Mouse (Mus musculus) heart, embryonic 13.5 days (tissue): Measurements from ENCODE around the gene Duox2. TPM values are rescaled to one million over a fixed set of nuclear protein-coding genes. Genes with fewer than 3 reads are reported as not detected.

ENCODE experiments used
- ATAC-seq: fragments of 200-750 bp; cut with Nextera tagmentation; 2 replicates; pipeline ENCODE4 v1.8.0; 2017; ENCODE audit warnings: moderate TSS enrichment; ENCODE audit not compliant: insufficient number of reproducible peaks, low FRiP score, low TSS enrichment; ENCODE audit errors: extremely low read depth
- H3K27ac ChIP-seq: fragments of 300-500 bp; sonication (generic); replicated peaks from 2 replicates; pipeline ENCODE4 v1.5.1; 2015; ENCODE audit warnings: moderate library complexity, mild to moderate bottlenecking, inconsistent platforms
- H3K27me3 ChIP-seq: fragments of 300-500 bp; sonication (generic); replicated peaks from 2 replicates; pipeline ENCODE4 v1.6.1; 2015; ENCODE audit warnings: mild to moderate bottlenecking, inconsistent platforms
- H3K36me3 ChIP-seq: fragments of 300-500 bp; sonication (generic); 2 replicates; pipeline ENCODE4 v1.6.1; 2015; ENCODE audit warnings: mild to moderate bottlenecking, inconsistent platforms
- H3K4me1 ChIP-seq: fragments of 300-500 bp; sonication (generic); 2 replicates; pipeline ENCODE4 v1.6.1; 2015; ENCODE audit warnings: inconsistent platforms
- H3K4me2 ChIP-seq: fragments of 300-500 bp; sonication (generic); 2 replicates; pipeline ENCODE4 v1.6.1; 2015; ENCODE audit warnings: inconsistent platforms, mild to moderate bottlenecking, moderate library complexity
- H3K4me3 ChIP-seq: fragments of 300-500 bp; sonication (generic); 2 replicates; pipeline ENCODE4 v1.5.1; 2015; ENCODE audit warnings: moderate library complexity, mild to moderate bottlenecking, inconsistent platforms
- H3K9ac ChIP-seq: fragments of 300-500 bp; sonication (generic); 2 replicates; pipeline ENCODE4 v1.6.1; 2015; ENCODE audit warnings: inconsistent platforms, mild to moderate bottlenecking, moderate library complexity
- H3K9me3 ChIP-seq: fragments of 300-500 bp; sonication (generic); 2 replicates; pipeline ENCODE4 v1.6.1; 2016; ENCODE audit warnings: inconsistent platforms
- WGBS: fragments of 180-500 bp; shearing (Covaris S2); methylation state at CpG from one replicate; pipeline ENCODE4 v1.1.7; 2015; ENCODE audit warnings: mixed read lengths; 5-methylcytosine and 5-hydroxymethylcytosine counted together
- polyA plus RNA-seq: library from polyadenylated mRNA; unstranded; fragments of >200 nt; fragmentation: Nextera tagmentation; extraction: Ambion mirVana; gene quantifications from 2 replicates; pipeline ENCODE4 v1.2.1, GENCODE M21; 2015

Gene Duox2
- polyA plus RNA-seq, 1 experiment from 2014 or later, result 0.17 TPM

DNA sequence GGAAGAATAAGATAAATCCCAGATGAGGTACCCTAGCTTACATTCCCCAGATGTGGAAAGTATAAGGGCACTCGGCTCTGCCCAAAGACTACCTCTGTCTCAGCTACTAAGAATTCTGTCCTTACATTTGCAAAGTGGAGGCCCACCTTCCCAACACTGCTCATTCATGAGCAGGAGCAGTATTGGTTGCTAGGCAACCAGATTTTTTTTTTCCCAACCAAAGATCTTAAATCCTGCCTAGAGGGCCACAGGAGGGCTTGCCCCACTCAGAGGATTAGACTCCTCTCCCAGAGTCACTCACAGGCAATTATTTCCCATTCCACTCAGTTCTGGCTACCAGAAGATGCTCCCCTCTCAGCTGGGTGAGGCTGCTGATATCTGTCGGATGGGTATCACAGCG lies 33.6 kb downstream of the Duox2 start:
- WGBS, result 76% methylated on average over 3 of the region's 3 CpGs
- ATAC-seq, result no peak
- no peaks in the 10 kb centered on the region for H3K27me3 ChIP-seq
- no peak overlapping the region for H3K4me2 ChIP-seq
- no peak overlapping the region for H3K27ac ChIP-seq
- no peak overlapping the region for H3K9ac ChIP-seq
- peaks cover 30% of the 10 kb centered on the region for H3K36me3 ChIP-seq
- H3K4me3 ChIP-seq, result no peak overlapping the region
- H3K4me1 ChIP-seq, result no peaks in the 10 kb centered on the region
- H3K9me3 ChIP-seq, result no peaks in the 10 kb centered on the region

DNA sequence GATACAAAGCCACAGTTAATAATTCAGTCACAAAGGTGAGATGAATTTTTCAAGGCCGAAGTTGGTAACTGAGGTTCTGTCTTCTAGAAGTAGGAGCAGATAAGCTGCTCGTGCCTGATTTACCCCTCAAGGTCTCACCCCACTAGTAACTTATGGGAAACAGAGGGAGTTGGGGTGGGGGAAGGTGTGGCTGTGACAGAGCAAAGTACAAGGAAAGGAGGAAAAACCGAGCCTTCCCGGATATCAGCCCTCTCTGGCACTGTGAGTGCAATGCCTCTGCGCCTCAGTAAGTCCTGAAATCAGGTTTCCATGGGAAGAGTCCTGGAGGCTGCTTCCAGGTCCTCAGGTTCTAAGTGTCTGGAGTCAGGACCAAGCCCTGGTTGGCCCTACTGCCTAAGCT lies 37.5 kb downstream of the Duox2 start:
- ATAC-seq, result no peak

DNA sequence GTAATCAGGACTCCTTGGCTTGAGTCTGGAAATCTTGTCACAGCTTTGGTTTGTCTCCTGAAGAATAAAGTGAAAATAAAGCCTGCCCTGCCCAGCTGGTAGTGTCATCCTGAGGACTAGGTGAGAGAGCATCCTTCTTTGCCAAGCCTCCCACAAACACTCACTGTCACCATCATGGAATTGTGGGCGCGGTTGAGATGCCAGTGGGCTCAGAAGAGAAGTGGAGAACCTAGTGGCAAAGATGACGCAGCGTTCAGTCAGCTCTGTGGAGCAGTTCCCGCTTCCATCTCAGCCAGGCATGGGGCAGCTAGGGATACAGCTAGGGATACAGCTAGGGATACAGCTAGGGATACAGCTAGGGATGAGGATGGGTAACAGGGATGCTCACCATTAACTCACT lies 42.3 kb downstream of the Duox2 start:
- no peaks in the 10 kb centered on the region for H3K4me1 ChIP-seq
- no peak overlapping the region for H3K9ac ChIP-seq
- H3K27me3 ChIP-seq, result no peaks in the 10 kb centered on the region
- 91% methylated on average over 5 of the region's 5 CpGs for WGBS
- no peak overlapping the region for H3K27ac ChIP-seq
- no peaks in the 10 kb centered on the region for H3K9me3 ChIP-seq
- H3K4me3 ChIP-seq, result no peak overlapping the region
- H3K4me2 ChIP-seq, result no peak overlapping the region
- ATAC-seq, result no peak
- H3K36me3 ChIP-seq, result peaks cover 46% of the 10 kb centered on the region

More for the DNA sequence above, 37.5 kb downstream of the Duox2 start:
- Histone ChIP-seq H3K27ac (no peak overlapping the region), H3K9me3 (no peaks in the 10 kb centered on the region), H3K9ac (no peak overlapping the region), H3K4me2 (no peak overlapping the region), H3K4me1 (no peaks in the 10 kb centered on the region), H3K4me3 (no peak overlapping the region), H3K36me3 (peaks cover 50% of the 10 kb centered on the region), H3K27me3 (no peaks in the 10 kb centered on the region)
- 80% methylated on average over 5 of the region's 5 CpGs for WGBS

- WGBS, result 73% methylated on average over 10 of the region's 10 CpGs
- H3K9ac ChIP-seq, result no peak overlapping the region
- peaks cover 41% of the 10 kb centered on the region for H3K36me3 ChIP-seq
- H3K4me3 ChIP-seq, result no peak overlapping the region
- no peaks in the 10 kb centered on the region for H3K27me3 ChIP-seq
- peaks cover 13% of the 10 kb centered on the region; the same call in 1 of the 2 replicates for H3K4me1 ChIP-seq
- no peaks in the 10 kb centered on the region for H3K9me3 ChIP-seq
- no peak overlapping the region for H3K27ac ChIP-seq
- no peak for ATAC-seq
- no peak overlapping the region for H3K4me2 ChIP-seq
Measured at GRCm38 (mm10) chr2:122247786-122248185, 50.5 kb downstream of the Duox2 start.

- H3K27ac ChIP-seq, result no peak overlapping the region
- 2% methylated on average over 3 of the region's 3 CpGs for WGBS
- H3K27me3 ChIP-seq, result no peaks in the 10 kb centered on the region
- peaks cover 16% of the 10 kb centered on the region for H3K4me1 ChIP-seq
- ATAC-seq, result peak; percentile 45; the same call in 1 of the 2 replicates
- peaks cover 19% of the 10 kb centered on the region; the same call in 1 of the 2 replicates for H3K36me3 ChIP-seq
- no peaks in the 10 kb centered on the region for H3K9me3 ChIP-seq
- no peak overlapping the region for H3K9ac ChIP-seq
- no peak overlapping the region for H3K4me2 ChIP-seq
- no peak overlapping the region for H3K4me3 ChIP-seq
Measured at GRCm38 (mm10) chr2:122243671-122244131, 54.5 kb downstream of the Duox2 start.

- Histone ChIP-seq H3K27me3 (no peaks in the 10 kb centered on the region), H3K36me3 (0 out of 2 replicates have a peak, but pooled peaks cover 7% of the 10 kb centered on the region), H3K4me1 (peaks cover 26% of the 10 kb centered on the region), H3K9me3 (no peaks in the 10 kb centered on the region), H3K4me3 (no peak overlapping the region), H3K27ac (no peak overlapping the region), H3K9ac (no peak overlapping the region), H3K4me2 (no peak overlapping the region)
- 71% methylated on average over 6 of the region's 6 CpGs for WGBS
- no peak for ATAC-seq
Measured at GRCm38 (mm10) chr2:122241935-122242334, 56.3 kb downstream of the Duox2 start.

GRCm38 (mm10) chr2:122241226-122241625 lies 57.0 kb downstream of the Duox2 start:
- no peak overlapping the region for H3K9ac ChIP-seq
- H3K36me3 ChIP-seq, result no peaks in the 10 kb centered on the region
- no peak overlapping the region for H3K27ac ChIP-seq
- H3K9me3 ChIP-seq, result no peaks in the 10 kb centered on the region
- H3K4me2 ChIP-seq, result no peak overlapping the region
- 81% methylated on average over 4 of the region's 4 CpGs for WGBS
- H3K27me3 ChIP-seq, result no peaks in the 10 kb centered on the region
- no peak overlapping the region for H3K4me3 ChIP-seq
- no peak for ATAC-seq
- peaks cover 26% of the 10 kb centered on the region for H3K4me1 ChIP-seq

DNA sequence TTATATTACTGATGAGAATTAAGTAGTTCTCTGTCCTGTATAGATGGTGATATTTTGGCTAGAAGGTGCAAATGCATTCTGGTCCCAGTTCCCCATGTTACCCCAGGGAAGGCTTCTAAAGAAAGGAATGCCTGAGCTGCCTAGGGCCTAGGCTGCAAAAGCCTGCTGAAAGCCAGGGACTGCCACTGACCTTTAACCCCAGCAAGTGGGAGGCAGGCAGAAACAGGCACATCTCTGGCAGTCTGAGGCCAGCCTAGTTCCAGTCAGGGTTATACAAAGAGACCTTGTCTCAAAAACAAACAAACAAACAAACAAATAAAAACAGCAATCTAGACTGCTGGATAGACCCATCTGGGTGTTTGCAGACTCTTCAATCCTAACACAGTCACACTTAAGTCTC lies 57.5 kb downstream of the Duox2 start:
- ATAC-seq, result no peak
- no peaks in the 10 kb centered on the region for H3K27me3 ChIP-seq
- H3K36me3 ChIP-seq, result no peaks in the 10 kb centered on the region
- H3K4me3 ChIP-seq, result no peak overlapping the region
- no peak overlapping the region for H3K4me2 ChIP-seq
- H3K9ac ChIP-seq, result no peak overlapping the region
- H3K9me3 ChIP-seq, result no peaks in the 10 kb centered on the region
- no peak overlapping the region for H3K27ac ChIP-seq
- H3K4me1 ChIP-seq, result peaks cover 24% of the 10 kb centered on the region

DNA sequence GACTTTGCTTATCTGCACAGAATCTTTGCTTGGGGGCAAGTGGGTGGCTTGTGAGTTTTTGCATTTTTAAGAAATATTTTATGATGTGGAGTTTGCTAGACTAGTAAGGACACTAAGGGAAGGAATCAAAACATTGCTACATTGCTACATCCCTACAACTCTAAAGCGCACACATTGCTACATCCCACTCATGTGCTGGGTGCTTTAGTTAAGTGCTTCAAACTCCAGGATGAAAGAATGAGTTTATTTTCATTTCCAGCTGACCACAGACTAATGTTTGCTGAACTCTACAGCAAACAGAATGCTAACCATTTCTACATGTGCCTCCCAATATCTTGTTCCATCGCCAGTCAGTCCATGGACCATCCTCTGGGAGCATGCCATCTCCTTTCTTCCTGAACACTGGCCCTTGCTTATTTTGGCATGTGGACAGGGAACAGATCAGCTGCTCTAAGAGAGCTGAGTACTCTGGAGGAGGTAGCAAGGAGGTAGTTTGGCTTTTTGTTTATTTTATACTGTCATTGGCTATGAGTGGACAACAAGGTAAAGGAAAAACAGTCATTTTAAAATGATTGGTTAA lies 60.3 kb downstream of the Duox2 start:
- Histone ChIP-seq H3K27me3 (no peaks in the 10 kb centered on the region), H3K4me2 (no peak overlapping the region)

DNA sequence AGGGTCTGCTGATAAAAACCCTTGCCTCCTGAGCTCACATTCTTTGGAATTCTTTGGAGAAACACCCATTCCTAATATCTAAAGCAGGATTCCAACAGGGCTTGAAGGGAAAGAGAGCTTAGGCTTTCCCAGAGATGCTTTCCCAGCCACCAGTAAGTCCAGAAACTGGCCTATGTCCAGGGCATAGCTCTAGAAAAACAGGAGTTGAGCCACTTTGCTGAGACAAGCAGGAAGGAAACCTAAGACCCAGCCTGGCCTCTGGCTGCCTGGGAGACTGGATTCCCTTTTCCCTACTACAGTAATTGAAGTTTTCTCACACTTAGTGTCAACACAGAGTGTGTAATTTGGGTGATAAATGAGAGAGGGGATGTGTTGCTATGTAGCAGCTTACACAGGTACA lies 61.9 kb downstream of the Duox2 start:
- no peaks in the 10 kb centered on the region for H3K36me3 ChIP-seq
- peak overlapping the region; percentile 81 for H3K4me2 ChIP-seq
- ATAC-seq, result no peak
- 0 out of 2 replicates have a peak overlapping the region, but pooled peaks have one; percentile 1 for H3K4me3 ChIP-seq
- no peak overlapping the region for H3K9ac ChIP-seq
- H3K9me3 ChIP-seq, result no peaks in the 10 kb centered on the region
- peaks cover 29% of the 10 kb centered on the region for H3K4me1 ChIP-seq
- peak overlapping the region; percentile 53 for H3K27ac ChIP-seq
- no peaks in the 10 kb centered on the region; the same call in 1 of the 2 replicates for H3K27me3 ChIP-seq

More for the DNA sequence above, 60.3 kb downstream of the Duox2 start:
- Histone ChIP-seq H3K9ac (no peak overlapping the region), H3K4me3 (no peak overlapping the region), H3K9me3 (no peaks in the 10 kb centered on the region), H3K27ac (no peak overlapping the region), H3K4me1 (peaks cover 29% of the 10 kb centered on the region), H3K36me3 (no peaks in the 10 kb centered on the region)
- 87% methylated on average over 2 of the region's 2 CpGs for WGBS
- ATAC-seq, result no peak

GRCm38 (mm10) chr2:122235425-122235824 lies 62.8 kb downstream of the Duox2 start:
- no peak for ATAC-seq
- Histone ChIP-seq H3K4me3 (peak overlapping the region; percentile 62), H3K4me1 (peaks cover 29% of the 10 kb centered on the region), H3K9ac (peak overlapping the region; percentile 81), H3K4me2 (peak overlapping the region; percentile 81), H3K36me3 (no peaks in the 10 kb centered on the region), H3K27ac (peak overlapping the region; percentile 70), H3K9me3 (no peaks in the 10 kb centered on the region), H3K27me3 (peaks cover under 1% of the 10 kb centered on the region; the same call in 1 of the 2 replicates)
- WGBS, result 77% methylated on average over 2 of the region's 2 CpGs

- peak within 1 kb of the TSS; percentile 62 for H3K4me3 ChIP-seq
- under 1% methylated on average over 35 of the region's 35 CpGs for WGBS
Measured at GRCm38 (mm10) chr2:122234611-122235288, 63.5 kb downstream of the Duox2 start, which contains the start of gene Sord. TSS of gene Sord (plus strand) at chr2:122234749.

More at GRCm38 (mm10) chr2:122234611-122235288, 63.5 kb downstream of the Duox2 start, which contains the start of gene Sord:
- Histone ChIP-seq H3K27me3 (peaks cover 2% of the 10 kb centered on the region; the same call in 1 of the 2 replicates), H3K9me3 (no peaks in the 10 kb centered on the region), H3K4me1 (peaks cover 29% of the 10 kb centered on the region), H3K36me3 (no peaks in the 10 kb centered on the region), H3K27ac (peak within 1 kb of the TSS; percentile 70), H3K9ac (peak within 1 kb of the TSS; percentile 81), H3K4me2 (peak within 1 kb of the TSS; percentile 81)
- ATAC-seq, result peak; percentile 89
